8 mouse cellular contexts compared by ENCODE assay signal in the genomic region with DNA sequence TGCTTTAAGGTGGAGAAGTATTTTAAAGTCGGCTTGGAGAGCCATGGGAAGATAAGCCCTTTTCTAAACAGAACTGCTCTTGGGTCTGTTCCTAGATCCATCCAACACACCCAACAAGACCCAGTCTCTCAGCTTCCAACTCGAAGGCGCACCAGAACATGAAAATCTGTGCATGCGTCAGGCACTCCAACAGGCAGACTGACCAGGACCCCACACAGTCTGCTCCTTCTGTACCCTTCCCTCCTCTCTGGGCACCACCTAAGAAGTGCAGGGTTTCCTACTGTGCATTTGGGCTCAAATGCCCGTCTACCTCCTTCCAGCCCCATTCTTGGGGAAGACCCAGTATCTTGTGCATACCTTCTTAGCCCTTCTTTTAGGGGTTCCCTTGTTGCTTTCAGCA. TPM values are rescaled to one million over a fixed set of nuclear protein-coding genes. Genes with fewer than 3 reads are reported as not detected.
A peak's percentile ranks its signal among the peaks of the same experiment; 100 is the strongest.
DNase-seq lines count a peak whose midpoint lies in the region; ATAC-seq and TF ChIP-seq lines count a peak whose summit lies in the region.

No protein-coding gene starts in this region.

- peaks cover 50% of the 10 kb centered on the region for H3K4me1 ChIP-seq in kidney, postnatal 0 days (replicated peaks; ENCODE audit: insufficient read depth, low read length)
- H3K4me1 ChIP-seq in embryonic facial prominence, embryonic 13.5 days, result peaks cover 81% of the 10 kb centered on the region
- peaks cover 67% of the 10 kb centered on the region for H3K4me1 ChIP-seq in hindbrain, embryonic 16.5 days (ENCODE audit: control insufficient read depth, insufficient read depth, low read depth, low read length)

- peak overlapping the region; percentile 85 for H3K4me2 ChIP-seq in kidney, postnatal 0 days (ENCODE audit: low read length)
- H3K4me2 ChIP-seq in embryonic facial prominence, embryonic 13.5 days, result peak overlapping the region; percentile 92
- peak overlapping the region; percentile 91 for H3K4me2 ChIP-seq in hindbrain, embryonic 16.5 days (ENCODE audit: low read length)

- H3K9me3 ChIP-seq in kidney, postnatal 0 days (replicated peaks; ENCODE audit: low read length), result no peaks in the 10 kb centered on the region
- no peaks in the 10 kb centered on the region for H3K9me3 ChIP-seq in embryonic facial prominence, embryonic 13.5 days
- H3K9me3 ChIP-seq in hindbrain, embryonic 16.5 days (ENCODE audit: control insufficient read depth, low read length), result no peaks in the 10 kb centered on the region

- peak overlapping the region; percentile 60 for H3K9ac ChIP-seq in kidney, postnatal 0 days (ENCODE audit: low read depth, low read length)
- peak overlapping the region; percentile 83 for H3K9ac ChIP-seq in embryonic facial prominence, embryonic 13.5 days
- H3K9ac ChIP-seq in hindbrain, embryonic 16.5 days (ENCODE audit: low read depth, low read length), result peak overlapping the region; percentile 83

- H3K27me3 ChIP-seq in kidney, postnatal 0 days (ENCODE audit: insufficient read depth, low read length), result no peaks in the 10 kb centered on the region
- H3K27me3 ChIP-seq in embryonic facial prominence, embryonic 13.5 days, result no peaks in the 10 kb centered on the region
- no peaks in the 10 kb centered on the region for H3K27me3 ChIP-seq in hindbrain, embryonic 16.5 days (replicated peaks; ENCODE audit: control insufficient read depth, insufficient read depth, low read length)

- WGBS in kidney, postnatal 0 days, result 38% methylated on average over 5 of the region's 5 CpGs
- WGBS in embryonic facial prominence, embryonic 13.5 days, result 23% methylated on average over 5 of the region's 5 CpGs
- 22% methylated on average over 5 of the region's 5 CpGs for WGBS in hindbrain, embryonic 16.5 days

- peak overlapping the region; percentile 57 for H3K27ac ChIP-seq in kidney, postnatal 0 days
- peak overlapping the region; percentile 96 for H3K27ac ChIP-seq in embryonic facial prominence, embryonic 13.5 days
- peak overlapping the region; percentile 89 for H3K27ac ChIP-seq in hindbrain, embryonic 16.5 days (ENCODE audit: low read depth, low read length)

- DNase-seq in kidney, postnatal 0 days (ENCODE audit: low spot score), result peak; percentile 27
- no peak for DNase-seq in kidney, postnatal 10 days
- DNase-seq in neural tube, embryonic 10.5 days (ENCODE audit: extremely low spot score, low spot score), result peak; percentile 14
- DNase-seq in adrenal gland, adult (ENCODE audit: inconsistent age in 2 of 2, low spot score in 1 of 2), result no peak
- no peak for DNase-seq in kidney, adult 11 months

- no peak for ATAC-seq in kidney, postnatal 0 days (replicated peaks; ENCODE audit: low FRiP score, low read depth)
- no peak for ATAC-seq in embryonic facial prominence, embryonic 13.5 days (ENCODE audit: insufficient number of reproducible peaks, insufficient read depth, low FRiP score, low TSS enrichment, low read depth)
- no peak for ATAC-seq in hindbrain, embryonic 16.5 days
- ATAC-seq in megakaryocyte progenitor cell, adult 5-6 weeks (replicated peaks; ENCODE audit: poor library complexity), result no peak

- peak overlapping the region; percentile 43 for H3K4me3 ChIP-seq in kidney, postnatal 0 days (replicated peaks; ENCODE audit: low read depth, low read length)
- H3K4me3 ChIP-seq in embryonic facial prominence, embryonic 13.5 days, result peak overlapping the region; percentile 72
- peak overlapping the region; percentile 59 for H3K4me3 ChIP-seq in hindbrain, embryonic 16.5 days (ENCODE audit: low read length)

- H3K36me3 ChIP-seq in kidney, postnatal 0 days (ENCODE audit: insufficient read depth, low read length), result 0 out of 2 replicates have a peak, but pooled peaks cover 15% of the 10 kb centered on the region
- peaks cover 37% of the 10 kb centered on the region for H3K36me3 ChIP-seq in embryonic facial prominence, embryonic 13.5 days
- H3K36me3 ChIP-seq in hindbrain, embryonic 16.5 days (ENCODE audit: control insufficient read depth, insufficient read depth, low read length), result peaks cover 14% of the 10 kb centered on the region; the same call in 1 of the 2 replicates

- no peak for TF ChIP-seq CTCF in kidney, postnatal 0 days (IDR thresholded peaks at IDR 0.05; ENCODE audit: low read depth)

RNA-seq across cellular contexts. Expression of a gene that starts 0.4 kb away (rescaled TPM):
- 44.2 and 53.8 TPM in 2 replicates for polyA plus RNA-seq in kidney, postnatal 0 days (2015; fragmentation: Nextera tagmentation; extraction: Ambion mirVana)
- polyA plus RNA-seq in embryonic facial prominence, embryonic 13.5 days (2015; fragmentation: Nextera tagmentation; extraction: Ambion mirVana), result 83.4 and 89.6 TPM in 2 replicates
- polyA plus RNA-seq in hindbrain, embryonic 16.5 days (2015; fragmentation: Nextera tagmentation; extraction: Ambion mirVana), result 47.5 and 81.5 TPM in 2 replicates
- 0.69 TPM in 1 of 2 replicates, not detected in the other for total RNA-seq in megakaryocyte progenitor cell, adult 5-6 weeks (2015)
- 0.21 and 3.7 TPM in 2 replicates for total RNA-seq in megakaryocyte progenitor cell, adult 5-6 weeks (2017)

RNA-seq across cellular contexts. Expression of a gene that starts 0.5 kb away (rescaled TPM):
- 2.5 and 2.7 TPM in 2 replicates for polyA plus RNA-seq in kidney, postnatal 0 days (2015; fragmentation: Nextera tagmentation; extraction: Ambion mirVana)
- 13.1 and 16.9 TPM in 2 replicates for polyA plus RNA-seq in embryonic facial prominence, embryonic 13.5 days (2015; fragmentation: Nextera tagmentation; extraction: Ambion mirVana)
- polyA plus RNA-seq in hindbrain, embryonic 16.5 days (2015; fragmentation: Nextera tagmentation; extraction: Ambion mirVana), result 71.4 and 84.6 TPM in 2 replicates
- total RNA-seq in megakaryocyte progenitor cell, adult 5-6 weeks (2015), result 0.74 and 1.1 TPM in 2 replicates
- total RNA-seq in megakaryocyte progenitor cell, adult 5-6 weeks (2017), result 0.44 TPM in 1 of 2 replicates, not detected in the other

RNA-seq across cellular contexts. Expression of a gene that starts 3.3 kb away (rescaled TPM):
- polyA plus RNA-seq in kidney, postnatal 0 days (2015; fragmentation: Nextera tagmentation; extraction: Ambion mirVana), result 19.4 and 25.0 TPM in 2 replicates
- 50.4 and 53.7 TPM in 2 replicates for polyA plus RNA-seq in embryonic facial prominence, embryonic 13.5 days (2015; fragmentation: Nextera tagmentation; extraction: Ambion mirVana)
- 26.9 and 55.8 TPM in 2 replicates for polyA plus RNA-seq in hindbrain, embryonic 16.5 days (2015; fragmentation: Nextera tagmentation; extraction: Ambion mirVana)
- 44.2 and 55.4 TPM in 2 replicates for total RNA-seq in megakaryocyte progenitor cell, adult 5-6 weeks (2015)
- total RNA-seq in megakaryocyte progenitor cell, adult 5-6 weeks (2017), result 39.8 and 48.1 TPM in 2 replicates

RNA-seq across cellular contexts. Expression of a gene that starts 4.2 kb away (rescaled TPM):
- polyA plus RNA-seq in kidney, postnatal 0 days (2015; fragmentation: Nextera tagmentation; extraction: Ambion mirVana), result 0.21 and 0.65 TPM in 2 replicates
- polyA plus RNA-seq in embryonic facial prominence, embryonic 13.5 days (2015; fragmentation: Nextera tagmentation; extraction: Ambion mirVana), result 0.47 TPM in 1 of 2 replicates, not detected in the other
- polyA plus RNA-seq in hindbrain, embryonic 16.5 days (2015; fragmentation: Nextera tagmentation; extraction: Ambion mirVana), result 0.31 TPM in 1 of 2 replicates, not detected in the other
- total RNA-seq in megakaryocyte progenitor cell, adult 5-6 weeks (2015), result not detected in 2 replicates
- not detected in 2 replicates for total RNA-seq in megakaryocyte progenitor cell, adult 5-6 weeks (2017)

RNA-seq across cellular contexts. Expression of a gene that starts 6.1 kb away (rescaled TPM):
- 27.5 and 28.9 TPM in 2 replicates for polyA plus RNA-seq in kidney, postnatal 0 days (2015; fragmentation: Nextera tagmentation; extraction: Ambion mirVana)
- polyA plus RNA-seq in embryonic facial prominence, embryonic 13.5 days (2015; fragmentation: Nextera tagmentation; extraction: Ambion mirVana), result 5.3 and 7.1 TPM in 2 replicates
- polyA plus RNA-seq in hindbrain, embryonic 16.5 days (2015; fragmentation: Nextera tagmentation; extraction: Ambion mirVana), result 3.9 and 4.8 TPM in 2 replicates
- total RNA-seq in megakaryocyte progenitor cell, adult 5-6 weeks (2015), result 2.2 and 5.1 TPM in 2 replicates
- total RNA-seq in megakaryocyte progenitor cell, adult 5-6 weeks (2017), result 17.4 and 19.2 TPM in 2 replicates

Comparison
In these comparisons a context has a peak if more than half of its experiments do, and no peak if none do; other contexts are left out.
1. DNase-seq: peak in kidney, postnatal 0 days (single experiment) and neural tube, embryonic 10.5 days (single experiment); none in kidney, postnatal 10 days (single experiment), adrenal gland, adult (0 of 2) and kidney, adult 11 months (single experiment).
2. Peak in every context shown above with its lines, with median percentiles within 50 percentile points of each other: H3K27ac ChIP-seq, H3K4me2 ChIP-seq, H3K4me3 ChIP-seq and H3K9ac ChIP-seq.